Mouse (Mus musculus) urinary bladder, postnatal 4 days (tissue): ENCODE data around the gene Lctl.

Source experiments
- DNase-seq, 2 experiments: peaks; one replicate each; pipeline ENCODE4 v3.0.0; 2021 to 2022; ENCODE audit warnings: low spot score in 2 of 2

Lctl gene

GRCm38 (mm10) chr9:64116876-64117275, at the start of gene Lctl:
TSS of gene Lctl (plus strand) at chr9:64117147.
- DNase-seq, result no peak

DNA sequence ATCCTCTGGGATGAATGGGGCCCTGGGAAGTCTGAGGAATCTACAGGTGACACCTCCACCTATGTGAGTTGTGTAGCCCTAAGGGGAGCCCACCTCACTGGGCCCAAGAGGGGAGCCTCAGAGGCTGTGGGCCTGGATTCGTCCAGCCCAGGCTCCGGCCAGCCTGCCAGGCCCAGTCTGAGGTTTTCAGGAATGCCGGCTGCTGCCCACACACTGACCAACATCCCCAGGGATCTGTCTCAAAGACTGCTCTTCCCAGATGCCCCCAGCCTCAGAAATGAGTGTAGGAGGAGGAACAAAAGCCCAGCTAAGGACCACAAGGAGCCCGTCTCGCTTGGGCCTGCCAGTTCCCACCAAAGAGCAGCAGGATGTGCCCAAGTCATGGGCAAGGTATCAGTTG, 49.2 kb upstream of the Lctl start:
- no peak for DNase-seq

DNA sequence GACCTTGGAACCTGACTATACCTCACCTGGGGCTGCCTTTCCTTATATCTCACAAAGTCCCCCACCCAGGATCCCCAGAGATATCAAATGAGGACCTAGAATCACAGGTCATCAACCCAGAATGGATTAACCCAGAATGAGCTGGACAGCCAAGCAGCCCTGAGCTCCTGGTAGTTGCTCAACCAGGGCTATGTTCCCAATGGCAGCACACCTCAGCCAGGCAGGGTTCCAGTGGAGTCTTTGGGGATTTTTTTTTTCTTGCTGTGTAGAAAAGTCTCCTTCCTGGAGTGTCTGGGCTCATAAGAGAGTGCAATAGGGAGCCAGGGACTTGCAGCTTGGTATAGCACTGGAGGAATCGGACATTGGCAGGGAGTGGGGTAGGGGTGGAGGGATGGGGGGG, 48.4 kb upstream of the Lctl start:
- no peak for DNase-seq

DNA sequence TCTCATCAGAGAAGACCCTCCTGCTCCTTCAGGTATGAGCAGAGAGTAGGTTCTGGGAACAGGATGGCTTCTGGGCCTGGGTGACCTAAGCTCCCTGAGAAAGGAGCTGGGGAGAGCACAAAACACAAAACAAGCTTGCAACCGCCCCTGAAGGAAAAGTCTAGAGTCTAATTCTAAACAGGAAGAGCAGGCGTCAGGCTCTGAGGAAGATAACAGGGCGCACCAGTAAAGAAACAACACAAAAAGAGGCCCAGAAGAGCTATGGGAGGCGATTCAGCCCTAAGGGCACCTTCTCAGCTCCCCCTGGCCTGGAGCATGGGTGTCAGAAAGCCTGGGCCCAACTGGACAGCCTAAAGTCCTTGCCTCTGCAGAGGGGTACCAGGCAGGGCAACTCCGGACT, 47.8 kb upstream of the Lctl start:
- DNase-seq, result no peak

- DNase-seq, result no peak
Measured at GRCm38 (mm10) chr9:64070674-64071073, 46.3 kb upstream of the Lctl start.

- DNase-seq, result no peak
Measured at GRCm38 (mm10) chr9:64074831-64075230, 42.1 kb upstream of the Lctl start.

GRCm38 (mm10) chr9:64076412-64076811, 40.5 kb upstream of the Lctl start:
- DNase-seq, result no peak

- no peak for DNase-seq
Measured at GRCm38 (mm10) chr9:64078386-64078792, 38.6 kb upstream of the Lctl start.

- no peak for DNase-seq
Measured at GRCm38 (mm10) chr9:64079922-64080321, 37.0 kb upstream of the Lctl start.

GRCm38 (mm10) chr9:64084231-64084630, 32.7 kb upstream of the Lctl start:
- DNase-seq, result peak in 1 of 2 experiments; percentile 48

- peak; percentile 58 to 67 for DNase-seq
Measured at GRCm38 (mm10) chr9:64084661-64085399, 32.1 kb upstream of the Lctl start.

DNA sequence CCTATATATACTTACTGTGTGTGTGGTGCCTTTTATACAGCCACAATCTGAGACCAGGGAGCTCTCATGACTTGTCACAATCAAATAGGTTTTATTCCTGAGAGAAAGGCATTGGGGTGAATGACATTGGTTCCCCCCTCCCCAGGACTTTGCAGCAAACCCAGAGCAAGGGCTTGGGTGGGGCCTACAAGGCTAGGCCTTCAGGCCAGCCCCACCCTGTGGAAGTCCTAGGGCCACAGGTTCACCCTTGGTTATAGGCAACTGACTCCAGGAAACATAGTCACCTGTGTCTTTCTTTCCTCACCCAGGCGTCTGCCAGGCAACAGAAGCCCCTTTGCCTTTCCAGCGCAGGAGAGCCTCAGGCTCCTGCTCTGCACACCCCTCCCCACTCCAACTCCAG, 31.0 kb upstream of the Lctl start:
- no peak for DNase-seq

GRCm38 (mm10) chr9:64086543-64086942, 30.4 kb upstream of the Lctl start:
- no peak for DNase-seq

DNA sequence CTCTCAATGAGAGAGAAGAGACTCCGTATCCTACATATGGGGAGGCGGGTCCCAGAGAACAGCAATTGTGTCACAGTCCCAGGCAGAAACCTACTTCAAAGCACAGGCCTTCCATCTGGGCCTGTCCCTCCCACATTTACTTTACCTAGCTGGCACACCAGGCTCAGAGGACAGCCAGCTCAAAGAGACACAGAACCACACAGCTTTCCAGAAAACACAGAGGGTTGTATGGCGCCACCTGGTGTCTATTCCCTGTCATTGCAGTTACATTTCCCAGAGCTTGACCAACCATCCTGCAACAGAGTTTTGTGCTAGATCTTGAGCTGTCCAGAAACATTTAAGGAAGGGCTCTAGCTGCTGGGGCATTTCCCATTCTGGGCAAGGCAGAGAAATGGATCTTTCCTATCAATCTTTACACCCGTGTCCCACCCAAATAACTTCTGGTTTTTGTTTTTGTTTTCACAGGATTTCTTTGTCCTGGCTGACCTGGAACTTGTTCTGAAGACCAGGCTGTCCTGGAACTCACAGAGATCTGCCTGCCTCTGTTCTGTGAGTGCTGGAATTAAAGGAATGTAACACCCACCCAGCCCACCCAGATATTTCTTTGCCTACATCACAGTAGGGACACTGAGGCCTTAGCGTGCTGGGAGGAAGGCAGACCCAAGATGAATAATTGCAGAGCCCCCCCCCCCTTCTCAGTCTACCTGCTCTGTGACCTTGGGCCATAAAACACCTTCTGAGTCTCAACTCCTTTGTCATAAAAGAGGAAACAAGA, 29.3 kb upstream of the Lctl start:
- DNase-seq, result peak; percentile 70

DNA sequence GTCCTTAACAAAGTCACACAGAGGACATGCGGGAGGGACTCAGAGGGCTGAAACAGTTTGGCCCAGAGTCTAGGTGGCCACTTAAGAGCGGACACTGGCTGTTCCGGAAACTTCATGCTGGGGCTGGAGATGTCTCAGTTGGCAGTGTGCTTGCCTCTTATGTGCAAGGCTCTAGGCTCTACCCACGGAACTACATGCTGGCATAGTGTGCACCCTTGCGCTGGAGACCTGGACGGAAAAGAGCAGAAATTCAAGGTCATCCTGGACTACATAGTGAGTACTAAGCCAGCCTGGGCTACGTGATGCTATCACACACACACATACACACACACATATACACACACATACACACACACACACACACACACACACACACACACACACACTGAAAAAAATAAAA, 28.6 kb upstream of the Lctl start:
- no peak for DNase-seq

- DNase-seq, result no peak
Measured at GRCm38 (mm10) chr9:64089004-64089403, 27.9 kb upstream of the Lctl start.

DNA sequence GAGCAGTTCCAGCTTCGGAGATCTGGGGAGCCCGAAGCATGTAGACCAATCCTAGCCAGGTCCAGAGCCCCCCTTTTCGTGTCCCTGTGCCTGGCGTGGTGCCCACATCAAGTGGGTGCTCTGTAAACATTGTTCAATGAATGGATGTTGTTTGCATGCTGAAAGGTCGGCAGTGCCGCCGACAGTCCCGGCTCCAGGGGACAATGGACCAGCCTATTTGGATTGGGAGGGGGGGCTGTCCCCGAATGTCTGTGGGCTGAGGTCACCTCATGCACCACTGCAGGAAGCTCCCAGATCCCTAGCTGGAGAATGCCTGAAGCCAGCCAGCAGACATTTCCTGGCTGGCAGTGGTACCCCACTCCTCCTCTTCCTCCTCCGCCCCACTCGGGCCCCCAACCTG, 22.9 kb upstream of the Lctl start:
- DNase-seq, result no peak

- DNase-seq, result no peak
Measured at GRCm38 (mm10) chr9:64098282-64098681, 18.7 kb upstream of the Lctl start.

- DNase-seq, result peak; percentile 59 to 78
Measured at GRCm38 (mm10) chr9:64100442-64100841, 16.5 kb upstream of the Lctl start.

- DNase-seq, result no peak
Measured at GRCm38 (mm10) chr9:64105301-64105700, 11.6 kb upstream of the Lctl start.

- DNase-seq, result no peak
Measured at GRCm38 (mm10) chr9:64110502-64110901, 6.4 kb upstream of the Lctl start.

GRCm38 (mm10) chr9:64114646-64115045, 2.3 kb upstream of the Lctl start:
- no peak for DNase-seq

DNA sequence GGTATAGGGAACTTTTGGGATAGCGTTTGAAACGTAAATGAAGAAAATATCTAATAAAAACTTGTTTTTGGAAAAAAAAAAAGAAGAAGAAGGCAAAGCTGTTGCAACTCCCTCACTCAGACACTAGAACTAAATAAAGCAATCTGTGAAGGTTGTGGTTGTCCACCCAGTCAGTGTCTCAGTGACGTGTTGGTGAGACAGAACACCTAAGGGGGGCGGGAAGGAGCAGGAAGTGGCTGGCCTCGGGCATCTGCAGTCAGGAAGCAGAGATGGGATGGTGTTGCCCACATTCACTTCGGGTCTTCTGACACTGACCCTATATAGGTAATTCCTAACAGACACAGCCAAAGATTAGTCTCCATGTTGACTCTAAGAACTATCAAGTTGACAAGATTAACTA, 1.2 kb upstream of the Lctl start:
- no peak for DNase-seq
